29 mouse cellular contexts compared by ENCODE assay signal in the genomic region with DNA sequence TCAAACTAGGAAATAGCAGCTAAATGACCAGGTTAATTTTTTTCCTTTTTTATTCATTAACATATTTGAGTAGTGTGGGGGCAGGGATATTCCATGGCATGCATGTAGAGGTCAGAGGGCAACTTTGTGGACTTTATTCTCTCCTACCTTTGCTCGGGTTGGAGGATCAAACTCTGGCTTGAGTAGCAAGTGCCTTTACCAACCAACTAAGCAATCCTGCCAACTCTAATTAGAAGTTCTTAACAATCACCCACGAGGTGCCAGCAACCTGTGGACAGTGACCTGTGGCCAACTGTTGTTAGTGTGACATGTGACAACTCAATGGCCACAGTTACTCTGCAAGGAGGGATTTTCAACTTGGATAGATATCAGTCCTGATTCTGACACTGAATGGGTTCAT. TPM values are rescaled to one million over a fixed set of nuclear protein-coding genes. Genes with fewer than 3 reads are reported as not detected.
A peak's percentile ranks its signal among the peaks of the same experiment; 100 is the strongest.
DNase-seq lines count a peak whose midpoint lies in the region; ATAC-seq and TF ChIP-seq lines count a peak whose summit lies in the region.
"Had no signal": no experiment of that assay in that cellular context is flagged by ENCODE, and none has a peak within 500 bp of the region (broad histone marks: within the 10 kb centered on the region; RNA-seq: fewer than 3 reads in every experiment).

No protein-coding gene starts in this region.

- WGBS in kidney, embryonic 14.5 days = 67% methylated on average over 2 of the region's 2 CpGs
- 60% methylated on average over 2 of the region's 2 CpGs for WGBS in midbrain, postnatal 0 days

- H3K4me1 ChIP-seq in kidney, embryonic 14.5 days (ENCODE audit: control insufficient read depth, insufficient read depth, low read length) = peaks cover 6% of the 10 kb centered on the region; the same call in 1 of the 2 replicates
- no peaks in the 10 kb centered on the region for H3K4me1 ChIP-seq in midbrain, postnatal 0 days (ENCODE audit: insufficient read depth, low read length)
- H3K4me1 ChIP-seq: embryonic facial prominence, embryonic 13.5 days; forebrain, embryonic 15.5 days; hindbrain, embryonic 13.5 days; midbrain, embryonic 10.5 days; midbrain, embryonic 15.5 days; neural tube, embryonic 12.5 days had no signal

- no peak for ATAC-seq in kidney, embryonic 14.5 days (ENCODE audit: low FRiP score, low TSS enrichment)
- ATAC-seq in midbrain, postnatal 0 days (ENCODE audit: low FRiP score) = no peak
- ATAC-seq: forebrain, embryonic 15.5 days; midbrain, embryonic 15.5 days had no signal

- no peak overlapping the region for H3K4me2 ChIP-seq in kidney, embryonic 14.5 days (replicated peaks; ENCODE audit: low read depth, low read length)
- no peak overlapping the region for H3K4me2 ChIP-seq in midbrain, postnatal 0 days (ENCODE audit: low read depth, low read length, poor library complexity, severe bottlenecking)
- H3K4me2 ChIP-seq: embryonic facial prominence, embryonic 13.5 days; forebrain, embryonic 15.5 days; hindbrain, embryonic 13.5 days; limb, embryonic 13.5 days; lung, embryonic 14.5 days; midbrain, embryonic 15.5 days; neural tube, embryonic 12.5 days had no signal

- TF ChIP-seq CTCF in midbrain, postnatal 0 days (IDR thresholded peaks at IDR 0.05) = no peak

- H3K4me3 ChIP-seq in kidney, embryonic 14.5 days (ENCODE audit: low read length) = no peak overlapping the region
- H3K4me3 ChIP-seq in midbrain, postnatal 0 days (ENCODE audit: low read depth, low read length) = no peak overlapping the region
- H3K4me3 ChIP-seq: embryonic facial prominence, embryonic 13.5 days; forebrain, embryonic 10.5 days; forebrain, embryonic 15.5 days; hindbrain, embryonic 13.5 days; limb, embryonic 13.5 days; midbrain, embryonic 10.5 days; midbrain, embryonic 15.5 days; neural tube, embryonic 12.5 days had no signal

- H3K9me3 ChIP-seq in kidney, embryonic 14.5 days (ENCODE audit: control insufficient read depth, low read length) = no peaks in the 10 kb centered on the region
- H3K9me3 ChIP-seq in midbrain, postnatal 0 days (ENCODE audit: low read length) = no peaks in the 10 kb centered on the region
- H3K9me3 ChIP-seq: embryonic facial prominence, embryonic 13.5 days; forebrain, embryonic 10.5 days; forebrain, embryonic 15.5 days; hindbrain, embryonic 13.5 days; limb, embryonic 13.5 days; midbrain, embryonic 10.5 days; midbrain, embryonic 15.5 days; neural tube, embryonic 12.5 days had no signal

- peak; percentile 64 for DNase-seq in kidney, adult 18-20 months
- peak; percentile 93 for DNase-seq in kidney, adult 9 months
- DNase-seq in kidney, postnatal 10 days = peak; percentile 29
- peak; percentile 41 for DNase-seq in yolk sac, embryonic 10.5 days (ENCODE audit: low spot score)
- no peak for DNase-seq in midbrain, postnatal 0 days (ENCODE audit: low spot score)
- DNase-seq: adrenal gland, postnatal 36 days; B cell, adult 2 months; cerebellum, adult 18-20 months; cerebellum, postnatal 10 days; gastrocnemius, postnatal 25 days; lung, embryonic 14.5 days; lung, postnatal 14 days; right cerebral cortex, adult 18-20 months; thymus, postnatal 4 days had no signal

- H3K27me3 ChIP-seq in kidney, embryonic 14.5 days (ENCODE audit: control insufficient read depth, insufficient read depth, low read length) = no peaks in the 10 kb centered on the region
- H3K27me3 ChIP-seq in midbrain, postnatal 0 days (ENCODE audit: insufficient read depth, low read length) = no peaks in the 10 kb centered on the region
- H3K27me3 ChIP-seq: embryonic facial prominence, embryonic 13.5 days; forebrain, embryonic 15.5 days; hindbrain, embryonic 13.5 days; limb, embryonic 13.5 days; midbrain, embryonic 15.5 days; neural tube, embryonic 12.5 days had no signal

- no peaks in the 10 kb centered on the region for H3K36me3 ChIP-seq in kidney, embryonic 14.5 days (ENCODE audit: control insufficient read depth, insufficient read depth, low read length)
- H3K36me3 ChIP-seq in midbrain, postnatal 0 days (ENCODE audit: insufficient read depth, low read length) = no peaks in the 10 kb centered on the region
- H3K36me3 ChIP-seq: embryonic facial prominence, embryonic 13.5 days; forebrain, embryonic 10.5 days; forebrain, embryonic 15.5 days; hindbrain, embryonic 13.5 days; limb, embryonic 13.5 days; midbrain, embryonic 10.5 days; midbrain, embryonic 15.5 days; neural tube, embryonic 12.5 days had no signal

- no peak overlapping the region for H3K27ac ChIP-seq in kidney, embryonic 14.5 days (ENCODE audit: low read depth, low read length)
- H3K27ac ChIP-seq in midbrain, postnatal 0 days (ENCODE audit: low read depth, low read length) = no peak overlapping the region
- H3K27ac ChIP-seq: embryonic facial prominence, embryonic 13.5 days; forebrain, embryonic 10.5 days; forebrain, embryonic 15.5 days; hindbrain, embryonic 13.5 days; limb, embryonic 13.5 days; liver, embryonic 14.5 days; midbrain, embryonic 10.5 days; midbrain, embryonic 15.5 days; neural tube, embryonic 12.5 days had no signal

- no peak overlapping the region for H3K9ac ChIP-seq in kidney, embryonic 14.5 days (ENCODE audit: low read depth, low read length)
- no peak overlapping the region for H3K9ac ChIP-seq in midbrain, postnatal 0 days (replicated peaks; ENCODE audit: low read length, poor library complexity, severe bottlenecking)
- H3K9ac ChIP-seq: embryonic facial prominence, embryonic 13.5 days; forebrain, embryonic 15.5 days; hindbrain, embryonic 13.5 days; limb, embryonic 13.5 days; liver, embryonic 14.5 days; lung, embryonic 14.5 days; midbrain, embryonic 15.5 days; neural tube, embryonic 12.5 days had no signal

RNA-seq across cellular contexts. Expression of a gene that starts 24.0 kb away (rescaled TPM):
- polyA plus RNA-seq in kidney, embryonic 14.5 days (2014; fragmentation: Nextera tagmentation; extraction: Ambion mirVana) = 12.9 and 28.7 TPM in 2 replicates
- 8.9 and 9.3 TPM in 2 replicates for total RNA-seq in midbrain, postnatal 0 days (2014; rRNA removed)
- polyA plus RNA-seq in midbrain, postnatal 0 days (2015; fragmentation: Nextera tagmentation; extraction: Ambion mirVana) = 4.1 and 4.7 TPM in 2 replicates

RNA-seq across cellular contexts. Expression of a gene that starts 52.3 kb away (rescaled TPM):
- 0.53 and 0.92 TPM in 2 replicates for polyA plus RNA-seq in kidney, embryonic 14.5 days (2014; fragmentation: Nextera tagmentation; extraction: Ambion mirVana)
- 0.33 and 0.49 TPM in 2 replicates for total RNA-seq in midbrain, postnatal 0 days (2014; rRNA removed)
- polyA plus RNA-seq in midbrain, postnatal 0 days (2015; fragmentation: Nextera tagmentation; extraction: Ambion mirVana) = 0.53 and 0.79 TPM in 2 replicates
- total RNA-seq: heart, adult 8-10 months; heart, postnatal 25 days; megakaryocyte progenitor cell, adult 5-6 weeks had no signal
- polyA plus RNA-seq: embryonic facial prominence, embryonic 13.5 days; heart, embryonic 14.5 days; stomach, embryonic 14.5 days had no signal
